Mouse (Mus musculus) CH12.LX (cell line): ENCODE measurements around the gene Tnfrsf21.

Experiments
- CTCF ChIP-seq, 2 experiments: IDR thresholded peaks in 1 of 2; conservative IDR thresholded peaks in 1 of 2; 2 replicates each; pipeline ENCODE4 v1.5.1; 2011 to 2012; ENCODE audit warnings: low read depth in 2 of 2, low read length in 2 of 2, improper control_type of control experiment in 1 of 2, inconsistent platforms in 1 of 2, mild to moderate bottlenecking in 1 of 2, moderate library complexity in 1 of 2
- GABPA ChIP-seq: IDR thresholded peaks from 2 replicates; pipeline ENCODE4 v1.6.1; 2012; ENCODE audit warnings: low read depth, low read length, improper control_type of control experiment, inconsistent platforms; ENCODE audit not compliant: insufficient replicate concordance
- POLR2A ChIP-seq: IDR thresholded peaks from 2 replicates; pipeline ENCODE4 v1.6.1; 2011; ENCODE audit warnings: low read depth, mild to moderate bottlenecking, improper control_type of control experiment, low read length
- RAD21 ChIP-seq: IDR thresholded peaks from 2 replicates; pipeline ENCODE4 v1.6.1; 2011; ENCODE audit warnings: low read depth, mild to moderate bottlenecking, low read length, improper control_type of control experiment, moderate library complexity

- TF ChIP-seq RAD21: no peak
- TF ChIP-seq POLR2A: no peak
- no peak for TF ChIP-seq CTCF (conservative IDR thresholded peaks at IDR 0.05 in 1 of 2, IDR thresholded peaks at IDR 0.05 in 1 of 2; ENCODE audit: low read depth in 2 of 2, low read length in 2 of 2)
- TF ChIP-seq GABPA: no peak
These were observed 34.5 kb upstream of the Tnfrsf21 start for GRCm38 (mm10) chr17:42981806-42982205.
